Comparison of ENCODE assay signal across 25 mouse cellular contexts in genomic region chr8:115589076-115589475, GRCm38 (mm10).
"Had no signal": no experiment of that assay in that cellular context is flagged by ENCODE, and none has a peak within 500 bp of the region (broad histone marks: within the 10 kb centered on the region; RNA-seq: fewer than 3 reads in every experiment).

No protein-coding gene starts in this region.

- H3K27me3 ChIP-seq: heart, embryonic 12.5 days; hindbrain, embryonic 13.5 days; hindbrain, embryonic 15.5 days; kidney, embryonic 15.5 days; limb, embryonic 13.5 days; limb, embryonic 15.5 days; liver, embryonic 12.5 days had no signal

- H3K36me3 ChIP-seq: heart, embryonic 10.5 days; heart, embryonic 12.5 days; hindbrain, embryonic 13.5 days; hindbrain, embryonic 15.5 days; kidney, embryonic 15.5 days; limb, embryonic 13.5 days; limb, embryonic 15.5 days; liver, embryonic 12.5 days had no signal

- H3K4me2 ChIP-seq: heart, embryonic 12.5 days; hindbrain, embryonic 13.5 days; hindbrain, embryonic 15.5 days; kidney, embryonic 15.5 days; limb, embryonic 13.5 days; limb, embryonic 15.5 days; liver, embryonic 12.5 days had no signal

- DNase-seq: gastrocnemius, postnatal 14 days; gastrocnemius, postnatal 36 days; heart, adult 18-20 months; heart, postnatal 10 days; heart, postnatal 36 days; kidney, adult 11 months; kidney, adult 2 months; kidney, adult 9 months; kidney, postnatal 14 days; kidney, postnatal 36 days; layer of hippocampus, adult 9-11 months; layer of hippocampus, postnatal 36 days; left cerebral cortex, postnatal 4 days had no signal

- H3K4me1 ChIP-seq: hindbrain, embryonic 13.5 days; hindbrain, embryonic 15.5 days; kidney, embryonic 15.5 days; limb, embryonic 15.5 days; liver, embryonic 12.5 days had no signal

- ATAC-seq: hindbrain, postnatal 0 days; intestine, embryonic 16.5 days; liver, embryonic 12.5 days had no signal

- H3K9ac ChIP-seq: heart, embryonic 12.5 days; hindbrain, embryonic 13.5 days; hindbrain, embryonic 15.5 days; kidney, embryonic 15.5 days; limb, embryonic 13.5 days; limb, embryonic 15.5 days; liver, embryonic 12.5 days; liver, embryonic 14.5 days had no signal

- H3K27ac ChIP-seq: heart, embryonic 10.5 days; hindbrain, embryonic 13.5 days; hindbrain, embryonic 15.5 days; hindbrain, postnatal 0 days; kidney, embryonic 15.5 days; kidney, postnatal 0 days; limb, embryonic 13.5 days; limb, embryonic 15.5 days; liver, embryonic 12.5 days; liver, embryonic 14.5 days had no signal

- H3K4me3 ChIP-seq: heart, embryonic 10.5 days; heart, embryonic 12.5 days; hindbrain, embryonic 13.5 days; hindbrain, embryonic 15.5 days; kidney, embryonic 15.5 days; limb, embryonic 13.5 days; limb, embryonic 15.5 days; liver, embryonic 12.5 days had no signal

- H3K9me3 ChIP-seq: heart, embryonic 10.5 days; heart, embryonic 12.5 days; hindbrain, embryonic 13.5 days; hindbrain, embryonic 15.5 days; kidney, embryonic 15.5 days; limb, embryonic 13.5 days; limb, embryonic 15.5 days; liver, embryonic 12.5 days had no signal
